Mouse (Mus musculus) frontal cortex, postnatal 36 days (tissue): ENCODE data around the gene Zcchc24.

Experiments
- DNase-seq, 2 experiments: peaks; one replicate each; pipeline ENCODE4 v3.0.0; 2022; ENCODE audit warnings: low spot score in 2 of 2

Zcchc24 gene

DNA sequence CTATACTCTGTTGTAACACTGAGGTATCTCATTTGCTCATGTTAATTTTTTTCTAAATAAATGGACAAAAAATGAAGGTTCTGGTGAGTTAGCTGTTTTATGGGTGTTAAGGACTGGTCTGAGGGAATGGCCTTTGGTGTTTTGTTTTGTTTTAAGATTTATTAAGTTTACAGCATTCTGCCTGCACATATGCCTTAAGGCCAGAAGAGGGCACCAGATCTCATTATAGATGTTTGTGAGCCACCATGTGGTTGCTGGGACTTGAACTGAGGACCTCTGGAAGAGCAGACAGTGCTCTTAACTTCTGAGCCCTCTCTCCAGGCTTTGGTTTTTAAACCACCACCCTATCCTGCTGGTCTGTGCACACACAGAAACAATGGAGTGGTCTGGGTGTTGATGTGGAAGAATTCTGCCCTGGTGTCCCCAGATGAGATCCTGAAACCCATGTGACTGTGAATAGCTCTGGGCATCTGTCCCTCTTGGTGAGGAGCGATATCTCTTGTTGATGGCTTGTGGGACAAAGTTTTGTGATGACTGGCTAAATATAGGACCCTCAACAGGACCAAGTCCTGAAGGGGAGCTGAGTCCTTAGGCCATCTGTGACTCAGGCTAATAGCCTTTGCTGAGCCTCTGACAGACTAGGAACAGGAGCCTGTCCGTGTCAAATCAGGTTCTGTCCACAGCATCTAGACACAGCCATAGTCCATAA, 102.0 kb downstream of the Zcchc24 start:
- DNase-seq = no peak

DNA sequence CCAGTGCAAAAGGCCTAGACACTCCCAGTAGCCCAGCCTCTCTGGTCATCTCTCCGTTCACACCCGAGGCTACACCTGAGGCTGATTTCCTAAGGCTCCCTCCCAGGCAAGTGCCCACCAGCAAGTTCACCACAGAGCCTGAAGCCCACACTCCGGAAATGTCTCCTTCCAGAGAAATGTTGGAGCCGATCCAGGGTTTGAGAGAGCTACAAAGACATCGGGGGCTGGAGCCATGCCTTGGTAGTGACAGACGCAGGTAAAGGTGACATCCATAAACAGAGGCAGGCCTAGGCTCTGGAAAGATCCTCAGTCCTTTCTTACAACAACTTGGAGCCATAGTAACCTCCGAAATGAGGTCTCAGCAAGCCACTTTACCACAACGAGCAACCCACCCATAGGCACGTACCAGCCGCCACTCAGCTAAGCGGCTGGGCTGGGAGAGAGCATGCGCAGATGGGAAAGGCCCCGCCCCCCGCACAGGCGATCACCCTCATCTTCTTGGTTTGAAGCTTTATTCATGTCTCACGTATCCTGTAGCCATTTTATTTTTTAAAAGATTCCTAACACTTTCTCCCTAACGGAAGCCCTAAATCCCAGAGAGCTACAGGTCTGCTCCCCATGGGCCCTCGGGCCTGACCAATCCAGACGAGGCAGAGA, 103.4 kb downstream of the Zcchc24 start:
- no peak for DNase-seq

DNA sequence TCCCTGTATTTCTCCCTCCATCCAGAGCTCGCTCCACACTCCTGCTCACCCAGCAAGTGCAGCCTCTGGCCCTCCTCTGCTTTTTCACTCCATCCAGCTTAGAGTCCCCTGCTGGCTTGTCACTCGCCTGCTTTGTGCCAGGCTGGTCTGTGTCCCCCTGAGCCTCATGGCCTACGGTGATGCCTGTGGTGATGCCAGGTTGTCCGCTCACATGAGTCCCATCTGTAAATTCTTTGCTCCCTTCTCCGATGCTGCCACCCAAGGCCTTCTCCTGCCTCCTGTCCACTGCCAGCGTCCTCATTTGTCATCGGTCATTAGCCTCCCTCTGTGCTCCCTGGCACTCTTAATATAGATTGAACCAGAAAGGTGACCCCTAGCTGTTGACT, 104.5 kb downstream of the Zcchc24 start:
- no peak for DNase-seq

DNA sequence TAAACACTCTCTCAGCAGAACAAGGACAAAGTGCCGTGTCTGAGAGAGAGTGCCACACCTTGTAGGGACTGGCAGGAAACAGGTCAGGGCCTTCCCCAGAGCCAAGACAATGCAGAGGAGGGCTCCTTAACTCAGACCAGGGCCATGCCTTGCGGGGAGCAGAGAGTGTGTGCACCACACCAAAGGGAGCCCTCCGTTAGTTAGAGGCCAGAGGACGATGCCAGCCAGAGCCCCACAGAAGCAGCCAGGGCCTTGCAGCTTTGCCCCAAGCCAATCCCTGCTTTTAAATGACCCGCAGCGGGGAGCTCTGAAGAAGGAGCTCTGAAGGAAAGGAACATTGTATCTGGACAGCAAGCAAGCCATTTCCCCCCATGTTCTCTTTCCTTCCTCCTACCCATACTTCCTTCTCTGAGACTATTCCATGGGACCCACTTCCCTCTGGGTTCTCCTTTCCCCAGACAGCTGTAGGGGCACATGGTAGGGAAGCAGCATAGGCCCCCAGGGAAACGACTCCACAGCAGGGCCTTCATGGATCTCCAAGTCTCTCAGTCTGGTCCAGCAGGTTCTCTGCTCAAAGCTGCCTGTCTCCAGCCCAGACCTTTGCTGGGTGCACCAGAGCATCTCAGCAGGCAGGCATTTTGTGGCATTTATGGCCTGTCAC, 105.1 kb downstream of the Zcchc24 start:
- DNase-seq = no peak
